Mouse (Mus musculus) embryonic fibroblast, embryonic 13.5 days (primary cell): ENCODE measurements around the gene Ccdc36.

Source experiments
- CTCF ChIP-seq: IDR thresholded peaks from 2 replicates; pipeline ENCODE4 v1.5.1; 2011; ENCODE audit warnings: mild to moderate bottlenecking, control low read depth, low read length, moderate library complexity, borderline replicate concordance; ENCODE audit not compliant: insufficient read depth
- POLR2A ChIP-seq: IDR thresholded peaks from 2 replicates; pipeline ENCODE4 v1.6.1; 2011; ENCODE audit warnings: low read depth, mild to moderate bottlenecking, control low read depth, low read length, moderate library complexity

DNA sequence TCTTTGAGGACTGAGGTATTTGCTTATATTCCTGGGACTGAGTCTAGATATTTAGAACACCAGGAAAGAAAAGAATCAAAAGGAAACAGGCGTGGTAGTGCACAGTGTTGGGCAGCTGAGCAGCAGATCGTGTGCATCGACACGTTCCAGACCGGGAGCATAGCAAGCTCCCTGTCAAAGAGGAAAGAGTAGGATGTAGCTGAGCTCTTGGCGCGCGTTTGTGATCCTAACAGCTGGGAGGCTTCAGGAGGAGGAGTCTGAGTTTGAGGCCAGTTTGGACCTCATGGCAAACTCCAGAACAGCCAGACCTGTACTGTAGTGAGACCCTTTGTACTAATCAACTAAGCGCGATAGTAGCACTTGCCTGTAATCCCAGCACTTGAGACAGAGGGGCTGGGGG, 33.9 kb upstream of the Ccdc36 start:
- TF ChIP-seq CTCF, result no peak
- TF ChIP-seq POLR2A, result no peak
